Mouse (Mus musculus) layer of hippocampus, postnatal 36 days (tissue): ENCODE measurements around the gene Agap2. TPM values are rescaled to one million over a fixed set of nuclear protein-coding genes. Genes with fewer than 3 reads are reported as not detected.
"Not testable (repeated sequence)": the region's sequence is repeated elsewhere in the genome, so short reads cannot be mapped to it uniquely, and the experiment has no call there.

Experiments used
- DNase-seq, 2 experiments: peaks; one replicate each; pipeline ENCODE4 v3.0.0; 2022
- total RNA-seq, 2 experiments: library from RNA; stranded (reverse); gene quantifications; 2 replicates each; pipeline ENCODE4 v1.2.3; 2021

Gene Agap2
- total RNA-seq, 2 experiments from 2014 or later, result 778 to 800 TPM

DNA sequence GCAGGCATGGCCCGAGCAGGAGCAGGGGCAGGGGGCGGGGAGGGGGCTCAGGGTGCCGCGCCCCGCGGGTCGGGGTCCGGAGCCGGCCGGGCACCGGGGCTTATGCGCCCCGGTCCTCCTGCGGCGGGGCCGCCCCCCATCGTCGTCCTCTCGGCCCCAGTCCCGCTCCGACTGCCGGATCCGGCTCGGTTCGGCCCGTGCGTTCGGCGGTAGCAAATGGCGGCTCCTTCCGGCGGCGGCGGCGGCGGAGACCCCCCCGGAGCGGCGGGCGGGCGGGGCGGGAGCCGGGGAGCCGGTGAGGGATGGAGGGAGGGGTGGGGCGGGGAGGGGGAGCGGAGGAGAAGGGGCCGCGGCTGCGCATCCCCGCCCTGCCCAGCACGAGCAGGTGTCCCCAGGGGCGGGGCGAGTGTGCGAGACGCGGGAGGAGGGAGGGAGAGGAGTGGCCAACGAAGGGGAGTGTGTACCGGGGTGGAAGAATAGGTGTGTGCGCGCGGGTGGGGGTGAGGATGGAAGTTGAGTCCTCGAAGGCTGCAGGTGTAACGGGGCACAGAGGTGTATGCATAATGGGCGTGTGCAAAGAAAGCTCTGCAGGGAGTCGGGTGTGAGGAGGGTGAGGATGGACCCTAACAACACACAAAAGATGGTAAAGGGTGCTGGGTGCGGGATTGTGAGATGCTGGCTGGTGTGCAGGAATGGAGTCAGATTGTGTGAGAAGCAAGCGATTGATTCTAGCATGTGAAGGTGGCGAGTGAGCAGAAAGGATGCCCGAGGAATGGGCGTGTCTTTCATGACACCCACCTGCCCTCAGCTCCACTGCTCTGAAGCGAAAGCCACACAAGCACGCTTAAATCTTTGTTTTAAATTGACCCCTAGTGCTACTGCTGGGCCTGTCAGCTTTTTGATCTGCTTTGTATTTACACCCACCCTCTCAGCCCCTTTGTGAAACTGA, 14.8 kb upstream of the Agap2 start, which contains the start of gene March9:
Gene March9 (minus strand): TSS at position 217 of the 949 bp plus-strand sequence.
- DNase-seq, result peak; percentile 73 to 78

DNA sequence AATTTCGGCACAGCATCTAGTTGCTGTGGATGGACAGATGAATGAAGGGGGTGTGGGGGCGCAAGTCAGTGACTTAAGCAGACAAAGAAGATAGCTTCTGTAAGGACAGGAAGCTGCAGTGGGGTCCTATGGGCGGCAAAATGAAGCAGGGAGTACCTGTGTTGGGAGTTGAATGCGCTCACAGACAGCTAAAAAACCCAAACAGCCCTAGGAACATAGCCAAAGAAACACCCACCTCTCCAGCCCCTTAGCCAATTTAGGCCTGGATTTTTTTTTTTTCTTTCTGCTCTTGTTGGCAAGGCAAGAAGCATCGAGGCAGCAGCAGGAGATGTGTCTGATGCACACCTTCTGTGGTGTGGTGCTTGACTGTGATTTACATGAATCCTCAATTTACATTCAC, 14.0 kb upstream of the Agap2 start:
- no peak for DNase-seq

- no peak for DNase-seq
Measured at GRCm38 (mm10) chr10:127061513-127061912, 13.6 kb upstream of the Agap2 start.

DNA sequence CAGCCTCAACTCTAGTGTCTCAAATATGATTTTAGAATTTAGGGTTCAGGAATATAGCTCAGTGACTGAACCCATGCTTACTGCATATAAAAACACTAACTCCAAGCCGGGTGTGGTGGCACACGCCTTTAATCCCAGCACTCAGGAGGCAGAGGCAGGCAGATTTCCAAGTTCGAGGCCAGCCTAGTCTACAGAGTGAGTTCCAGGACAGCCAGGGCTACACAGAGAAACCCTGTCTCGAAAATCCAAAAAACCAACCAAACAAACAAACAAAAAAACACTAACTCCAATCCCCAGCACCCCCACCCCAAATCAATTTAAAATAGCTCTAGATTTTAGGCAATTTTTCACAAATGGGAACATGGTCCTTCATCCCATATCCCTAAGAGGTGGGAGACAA, 13.0 kb upstream of the Agap2 start:
- DNase-seq, result not testable (repeated sequence)

GRCm38 (mm10) chr10:127062503-127062902, 12.6 kb upstream of the Agap2 start:
- no peak for DNase-seq

DNA sequence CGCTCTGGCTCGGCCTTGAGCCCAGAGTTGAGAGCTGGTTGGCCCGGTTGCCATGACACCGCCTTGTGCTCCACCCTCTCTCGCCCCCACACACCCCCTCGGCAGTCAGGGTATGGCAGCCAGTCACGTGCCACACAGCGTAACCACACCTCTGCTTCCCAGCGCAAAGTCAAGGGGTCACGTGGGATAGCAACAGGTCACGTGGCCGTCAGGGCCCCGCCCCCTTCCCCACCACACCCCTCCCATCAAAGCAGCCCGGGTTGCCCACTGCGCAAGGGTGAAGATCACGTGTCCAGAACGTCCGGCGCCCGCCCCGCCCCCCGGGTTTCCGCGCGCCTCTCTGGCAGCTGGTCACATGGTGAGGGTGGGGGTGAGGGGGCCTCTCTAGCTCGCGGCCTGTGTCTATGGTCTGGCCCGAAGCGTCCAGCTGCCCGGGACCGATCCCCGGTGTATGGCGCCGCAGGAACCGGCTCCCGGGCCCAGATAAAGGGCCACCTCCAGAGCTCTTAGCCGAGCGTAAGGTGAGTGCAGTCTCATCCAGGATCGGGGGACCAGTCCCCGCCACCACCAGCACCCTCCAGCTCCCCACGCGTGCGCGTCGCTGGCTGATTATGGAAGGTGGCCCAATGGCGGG, 11.7 kb upstream of the Agap2 start, which contains the start of gene Cdk4:
Gene Cdk4 (plus strand): TSS at position 296 of the 634 bp plus-strand sequence.
- DNase-seq, result peak; percentile 99

- no peak for DNase-seq
Measured at GRCm38 (mm10) chr10:127063913-127064870, 10.9 kb upstream of the Agap2 start.

- DNase-seq, result no peak
Measured at GRCm38 (mm10) chr10:127065981-127066380, 9.1 kb upstream of the Agap2 start.

GRCm38 (mm10) chr10:127066519-127067018, 8.5 kb upstream of the Agap2 start:
- no peak for DNase-seq

DNA sequence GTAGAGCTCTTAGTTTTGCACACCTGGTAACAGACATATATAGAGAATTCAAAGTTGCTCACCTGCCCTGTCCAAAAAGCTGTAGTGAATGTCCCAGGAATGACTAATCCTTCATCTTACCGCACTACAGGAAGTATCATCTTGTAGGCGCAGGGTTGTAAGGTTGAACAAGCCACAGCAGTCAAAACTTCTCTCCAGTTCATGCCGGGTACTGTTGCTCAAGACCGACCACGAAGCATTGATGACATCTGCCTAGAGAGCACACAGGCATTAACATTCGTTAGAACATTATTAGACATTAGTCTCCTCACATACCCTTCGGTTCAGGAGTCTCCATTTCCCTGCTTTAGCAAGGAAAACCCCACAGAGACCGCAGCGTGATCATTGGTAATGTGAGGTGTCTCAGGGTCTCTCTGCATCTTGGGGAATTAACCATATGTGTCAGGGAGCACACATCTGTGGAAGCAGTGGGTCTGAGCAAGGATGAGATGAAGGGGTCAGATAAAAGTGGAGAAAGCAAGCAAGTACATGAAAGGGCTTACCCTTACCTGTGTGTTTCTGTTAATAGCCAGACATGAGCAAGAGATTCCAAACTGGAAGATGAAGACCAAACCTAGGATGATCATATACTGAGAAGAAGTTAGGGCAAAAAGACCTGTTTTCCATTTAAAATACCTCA, 6.6 kb upstream of the Agap2 start:
- no peak for DNase-seq

DNA sequence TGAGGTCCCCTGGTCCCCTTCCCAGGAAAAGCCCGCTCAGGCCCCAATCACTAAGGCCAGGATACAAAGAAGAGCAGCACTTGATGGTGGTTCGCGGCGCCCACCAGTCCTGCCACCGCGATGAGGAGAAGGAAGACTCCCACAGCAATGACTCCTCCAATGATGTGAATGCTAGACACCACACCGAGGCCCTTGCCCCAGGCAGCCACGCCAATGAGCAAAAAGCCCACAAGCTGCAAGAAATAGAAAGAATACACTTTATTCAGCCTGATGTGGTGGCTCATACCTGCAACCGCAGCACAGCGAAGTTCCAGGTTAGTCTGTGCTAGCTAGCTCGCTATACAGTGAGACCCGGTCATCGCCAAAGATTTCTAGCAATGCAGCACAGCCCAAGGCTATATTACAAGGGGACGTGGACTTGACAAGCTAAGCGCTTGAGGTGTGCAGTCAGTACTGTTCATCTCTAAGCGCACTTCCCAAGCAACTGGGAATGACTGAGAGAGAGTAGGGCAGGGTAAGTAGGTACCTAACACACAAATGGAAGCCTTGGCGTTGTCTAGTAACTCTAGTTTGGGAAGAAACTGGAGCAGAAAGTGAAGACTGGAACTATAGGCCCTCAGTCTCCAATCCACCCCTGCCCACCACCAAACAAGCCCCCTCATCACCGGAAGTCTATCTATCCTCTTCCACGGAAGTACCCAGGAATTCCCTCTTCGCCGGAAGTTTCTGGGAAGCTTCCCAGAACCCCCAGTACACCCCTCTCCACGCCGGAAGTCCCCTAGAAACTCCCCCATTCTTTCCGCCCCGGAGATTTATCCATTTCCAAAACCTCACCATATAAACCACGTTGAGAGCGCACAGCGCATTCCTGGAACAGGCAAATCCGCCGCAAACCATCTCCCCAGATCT, 5.5 kb upstream of the Agap2 start:
- DNase-seq, result no peak

GRCm38 (mm10) chr10:127070190-127071121, 4.6 kb upstream of the Agap2 start, which contains the start of gene Tspan31:
TSS of gene Tspan31 (minus strand) at chr10:127070264.
- peak; percentile 91 for DNase-seq

DNA sequence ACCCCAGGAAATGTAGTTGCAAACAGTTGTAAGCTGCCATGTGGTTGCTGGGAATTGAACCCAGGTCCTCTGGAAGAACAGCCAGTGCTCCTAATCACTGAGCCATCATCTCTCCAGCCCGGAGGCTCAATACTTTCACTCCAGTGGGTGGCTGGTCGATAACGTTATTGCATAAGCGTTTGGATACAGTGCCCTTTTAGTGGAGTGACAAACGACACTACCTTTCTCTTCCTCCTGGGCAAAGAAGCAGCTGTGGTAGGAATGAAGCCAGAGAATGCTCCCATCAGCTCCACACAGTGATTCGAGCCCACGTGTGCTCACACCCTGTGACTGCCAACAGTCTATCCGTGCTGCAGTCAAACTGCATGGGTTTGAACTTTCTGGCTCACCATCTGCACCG, 3.9 kb upstream of the Agap2 start:
- no peak for DNase-seq

- DNase-seq, result not testable (repeated sequence)
Measured at GRCm38 (mm10) chr10:127072270-127072669, 2.8 kb upstream of the Agap2 start.

DNA sequence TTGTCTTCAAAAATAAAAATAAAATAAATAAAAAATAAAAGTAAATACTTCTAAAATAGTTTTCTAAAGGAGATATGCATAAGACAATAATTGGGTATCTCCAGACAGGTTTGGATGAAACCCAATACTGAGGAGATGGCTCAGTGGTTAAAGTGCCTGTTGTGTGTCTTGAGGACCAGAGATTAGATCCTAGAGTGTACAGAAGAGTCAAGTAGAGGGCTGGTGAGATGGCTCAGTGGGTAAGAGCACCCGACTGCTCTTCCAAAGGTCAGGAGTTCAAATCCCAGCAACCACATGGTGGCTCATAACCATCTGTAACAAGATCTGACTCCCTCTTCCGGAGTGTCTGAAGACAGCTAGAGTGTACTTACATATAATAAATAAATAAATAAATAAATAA, 2.1 kb upstream of the Agap2 start:
- not testable (repeated sequence) for DNase-seq

GRCm38 (mm10) chr10:127073981-127074380, 1.1 kb upstream of the Agap2 start:
- DNase-seq, result no peak

DNA sequence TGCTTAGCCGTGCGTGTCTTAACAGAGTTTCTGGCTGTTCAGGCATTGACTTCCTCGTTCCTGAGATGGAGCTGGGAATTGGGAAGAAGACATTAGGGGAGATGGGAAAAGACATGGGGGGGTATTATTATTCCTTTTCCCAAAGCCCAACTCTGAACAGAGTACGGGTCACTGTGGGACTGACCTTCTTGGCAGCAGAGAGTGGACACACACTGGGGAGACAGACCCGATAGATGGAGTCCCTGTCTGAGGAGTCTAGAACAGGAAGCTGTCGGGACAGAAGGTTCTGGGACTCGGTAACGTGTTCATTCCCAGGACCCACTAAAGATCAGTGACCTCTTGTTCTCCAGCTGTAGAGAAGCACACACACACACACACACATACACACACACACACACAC, 567 bp downstream of the Agap2 start:
- no peak for DNase-seq

GRCm38 (mm10) chr10:127076082-127076481, 998 bp downstream of the Agap2 start:
- DNase-seq, result no peak

DNA sequence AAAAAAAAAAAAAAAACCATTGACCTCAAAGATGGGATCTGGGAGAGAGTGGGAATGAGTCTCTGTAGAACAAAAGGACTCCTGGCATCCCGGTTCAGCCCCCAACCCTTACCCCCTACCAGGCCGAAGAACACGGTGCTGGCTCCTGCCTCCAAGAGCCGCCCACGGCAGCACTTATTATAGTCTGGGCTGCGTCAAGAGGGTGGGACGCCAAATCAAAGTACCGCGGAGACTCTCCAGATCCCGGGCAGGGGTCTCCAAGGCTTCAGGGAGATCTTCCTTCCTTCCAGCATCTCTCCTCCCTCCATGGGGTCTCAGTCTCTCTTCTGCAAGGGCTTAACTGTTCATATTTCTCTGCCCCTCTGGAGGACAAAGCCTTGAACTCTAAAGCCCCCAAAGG, 2.4 kb downstream of the Agap2 start:
- no peak for DNase-seq
